Mouse (Mus musculus): ENCODE results near the gene Map3k3.

The Map3k3 gene

GRCm38 (mm10) chr11:106083708-106084701, at the start of gene Map3k3:
Gene Map3k3 (plus strand): TSS chr11:106084613.
- DNase-seq, result peak; percentile 99 to 100

- DNase-seq, result no peak
Measured at GRCm38 (mm10) chr11:106034986-106035385, 49.4 kb upstream of the Map3k3 start.

- peak; percentile 95 to 99 for DNase-seq
Measured at GRCm38 (mm10) chr11:106036548-106037417, 47.6 kb upstream of the Map3k3 start, which contains the start of gene Dcaf7. Gene Dcaf7 (plus strand): TSS chr11:106036872.

GRCm38 (mm10) chr11:106037418-106037751, 47.0 kb upstream of the Map3k3 start:
- DNase-seq, result peak in 1 of 2 experiments; percentile 50

GRCm38 (mm10) chr11:106044349-106044748, 40.1 kb upstream of the Map3k3 start:
- no peak for DNase-seq

- no peak for DNase-seq
Measured at GRCm38 (mm10) chr11:106045256-106045655, 39.2 kb upstream of the Map3k3 start.

GRCm38 (mm10) chr11:106045780-106046179, 38.6 kb upstream of the Map3k3 start:
- DNase-seq, result no peak

GRCm38 (mm10) chr11:106046584-106046983, 37.8 kb upstream of the Map3k3 start:
- DNase-seq, result no peak

- DNase-seq, result no peak
Measured at GRCm38 (mm10) chr11:106053921-106054320, 30.5 kb upstream of the Map3k3 start.

GRCm38 (mm10) chr11:106054600-106054999, 29.8 kb upstream of the Map3k3 start:
- no peak for DNase-seq

- DNase-seq, result no peak
Measured at GRCm38 (mm10) chr11:106055341-106055740, 29.1 kb upstream of the Map3k3 start.

GRCm38 (mm10) chr11:106056819-106057491, 27.5 kb upstream of the Map3k3 start:
- DNase-seq, result no peak

- no peak for DNase-seq
Measured at GRCm38 (mm10) chr11:106058020-106058419, 26.4 kb upstream of the Map3k3 start.

- DNase-seq, result no peak
Measured at GRCm38 (mm10) chr11:106060549-106060948, 23.9 kb upstream of the Map3k3 start.

GRCm38 (mm10) chr11:106061311-106061710, 23.1 kb upstream of the Map3k3 start:
- DNase-seq, result no peak

- no peak for DNase-seq
Measured at GRCm38 (mm10) chr11:106063756-106064155, 20.7 kb upstream of the Map3k3 start.

GRCm38 (mm10) chr11:106065073-106065922, 19.1 kb upstream of the Map3k3 start:
- DNase-seq, result no peak

GRCm38 (mm10) chr11:106065923-106066571, 18.4 kb upstream of the Map3k3 start, which contains the start of gene Taco1:
Gene Taco1 (plus strand): TSS chr11:106066061.
- peak; percentile 95 to 96 for DNase-seq

- peak; percentile 51 to 69 for DNase-seq
Measured at GRCm38 (mm10) chr11:106066616-106067015, 17.8 kb upstream of the Map3k3 start.

GRCm38 (mm10) chr11:106073774-106074173, 10.6 kb upstream of the Map3k3 start:
- DNase-seq, result no peak

GRCm38 (mm10) chr11:106076321-106076720, 8.1 kb upstream of the Map3k3 start:
- DNase-seq, result peak; percentile 70 to 71

All from cerebellum, adult 18-20 months (tissue).